Mouse (Mus musculus) stomach, embryonic 16.5 days (tissue): ENCODE results near the gene Luc7l3. TPM values are rescaled to one million over a fixed set of nuclear protein-coding genes. Genes with fewer than 3 reads are reported as not detected.

ENCODE experiments used
- ATAC-seq: fragments of 200-750 bp; cut with Nextera tagmentation; 2 replicates; pipeline ENCODE4 v1.8.0; 2017; ENCODE audit warnings: moderate number of reproducible peaks, moderate TSS enrichment; ENCODE audit not compliant: insufficient read depth, low FRiP score
- H3K27ac ChIP-seq: fragments of 300-500 bp; sonication (generic); 2 replicates; pipeline ENCODE4 v1.5.1; 2014; ENCODE audit warnings: low read length
- H3K27me3 ChIP-seq: fragments of 300-500 bp; sonication (generic); 2 replicates; pipeline ENCODE4 v1.6.1; 2014; ENCODE audit warnings: low read length, control low read depth, mixed read lengths; ENCODE audit not compliant: control insufficient read depth, insufficient read depth
- H3K36me3 ChIP-seq: fragments of 300-500 bp; sonication (generic); 2 replicates; pipeline ENCODE4 v1.6.1; 2014; ENCODE audit warnings: low read length; ENCODE audit not compliant: control insufficient read depth, insufficient read depth
- H3K4me1 ChIP-seq: fragments of 300-500 bp; sonication (generic); 2 replicates; pipeline ENCODE4 v1.6.1; 2014; ENCODE audit warnings: low read length, control low read depth, mixed read lengths; ENCODE audit not compliant: control insufficient read depth, insufficient read depth
- H3K4me2 ChIP-seq: fragments of 300-500 bp; sonication (generic); 2 replicates; pipeline ENCODE4 v1.6.1; 2014; ENCODE audit warnings: low read depth, low read length, mixed read lengths
- H3K4me3 ChIP-seq: fragments of 300-500 bp; sonication (generic); replicated peaks from 2 replicates; pipeline ENCODE4 v1.5.1; 2014; ENCODE audit warnings: mild to moderate bottlenecking, low read length
- H3K9ac ChIP-seq: fragments of 300-500 bp; sonication (generic); 2 replicates; pipeline ENCODE4 v1.6.1; 2014; ENCODE audit warnings: low read length
- H3K9me3 ChIP-seq: fragments of 300-500 bp; sonication (generic); replicated peaks from 2 replicates; pipeline ENCODE4 v1.6.1; 2016; ENCODE audit warnings: low read length, control low read depth; ENCODE audit not compliant: control insufficient read depth
- WGBS: fragments of 180-500 bp; shearing (Covaris S2); extraction: QIAGEN DNeasy Blood & Tissue Kit; methylation state at CpG from one replicate; pipeline ENCODE4 v1.1.7; 2014; 5-methylcytosine and 5-hydroxymethylcytosine counted together
- polyA plus RNA-seq: library from polyadenylated mRNA; unstranded; fragments of >200 nt; fragmentation: Nextera tagmentation; extraction: Ambion mirVana; gene quantifications from 2 replicates; pipeline ENCODE4 v1.2.1, GENCODE M21; 2015

The Luc7l3 gene
- polyA plus RNA-seq, 1 experiment from 2014 or later, result 112 TPM

- 25% methylated on average over 13 of the region's 13 CpGs for WGBS
Observed at GRCm38 (mm10) chr11:94342114-94342905, 20.5 kb upstream of the Luc7l3 start.

GRCm38 (mm10) chr11:94340948-94341933, 19.5 kb upstream of the Luc7l3 start:
- Histone ChIP-seq H3K9me3 (no peaks in the 10 kb centered on the region), H3K36me3 (peaks cover 11% of the 10 kb centered on the region; the same call in 1 of the 2 replicates), H3K9ac (0 out of 2 replicates have a peak overlapping the region, but pooled peaks have one; percentile 19), H3K4me2 (0 out of 2 replicates have a peak overlapping the region, but pooled peaks have one; percentile 33), H3K27ac (peak overlapping the region; percentile 76), H3K4me3 (no peak overlapping the region), H3K27me3 (no peaks in the 10 kb centered on the region), H3K4me1 (peaks cover 18% of the 10 kb centered on the region)
- ATAC-seq, result peak; percentile 54; the same call in 1 of the 2 replicates
- 53% methylated on average over 10 of the region's 10 CpGs for WGBS

More at GRCm38 (mm10) chr11:94342114-94342905, 20.5 kb upstream of the Luc7l3 start:
- Histone ChIP-seq H3K4me1 (peaks cover 28% of the 10 kb centered on the region), H3K9ac (peak overlapping the region; percentile 19; the same call in 1 of the 2 replicates), H3K4me2 (0 out of 2 replicates have a peak overlapping the region, but pooled peaks have one; percentile 33), H3K36me3 (peaks cover 11% of the 10 kb centered on the region; the same call in 1 of the 2 replicates), H3K9me3 (no peaks in the 10 kb centered on the region), H3K4me3 (no peak overlapping the region), H3K27me3 (no peaks in the 10 kb centered on the region), H3K27ac (peak overlapping the region; percentile 76)
- no peak for ATAC-seq

- no peak overlapping the region for H3K4me2 ChIP-seq
- H3K4me3 ChIP-seq, result no peak overlapping the region
- peaks cover 11% of the 10 kb centered on the region; the same call in 1 of the 2 replicates for H3K4me1 ChIP-seq
- 0 out of 2 replicates have a peak, but pooled peaks have one; percentile 64 for ATAC-seq
- no peak overlapping the region for H3K9ac ChIP-seq
- H3K9me3 ChIP-seq, result no peaks in the 10 kb centered on the region
- no peaks in the 10 kb centered on the region for H3K27me3 ChIP-seq
- H3K27ac ChIP-seq, result no peak overlapping the region
- peaks cover 16% of the 10 kb centered on the region; the same call in 1 of the 2 replicates for H3K36me3 ChIP-seq
- WGBS, result 56% methylated on average over 18 of the region's 18 CpGs
Observed at GRCm38 (mm10) chr11:94339732-94340585, 18.2 kb upstream of the Luc7l3 start.

GRCm38 (mm10) chr11:94338347-94338746, 16.6 kb upstream of the Luc7l3 start:
- WGBS, result 88% methylated on average over 2 of the region's 2 CpGs
- Histone ChIP-seq H3K27ac (no peak overlapping the region), H3K4me2 (no peak overlapping the region), H3K36me3 (peaks cover 22% of the 10 kb centered on the region; the same call in 1 of the 2 replicates), H3K4me3 (no peak overlapping the region), H3K9ac (no peak overlapping the region), H3K27me3 (no peaks in the 10 kb centered on the region), H3K9me3 (no peaks in the 10 kb centered on the region), H3K4me1 (peaks cover 11% of the 10 kb centered on the region; the same call in 1 of the 2 replicates)
- no peak for ATAC-seq

GRCm38 (mm10) chr11:94336551-94336950, 14.8 kb upstream of the Luc7l3 start:
- Histone ChIP-seq H3K9ac (no peak overlapping the region), H3K36me3 (peaks cover 22% of the 10 kb centered on the region; the same call in 1 of the 2 replicates)

GRCm38 (mm10) chr11:94334386-94334968, 12.7 kb upstream of the Luc7l3 start:
- Histone ChIP-seq H3K9ac (no peak overlapping the region), H3K27ac (no peak overlapping the region), H3K4me3 (no peak overlapping the region), H3K36me3 (peaks cover 16% of the 10 kb centered on the region; the same call in 1 of the 2 replicates), H3K9me3 (no peaks in the 10 kb centered on the region), H3K27me3 (no peaks in the 10 kb centered on the region), H3K4me2 (no peak overlapping the region), H3K4me1 (peaks cover 22% of the 10 kb centered on the region)
- no peak for ATAC-seq
- WGBS, result 80% methylated on average over 8 of the region's 8 CpGs

More at GRCm38 (mm10) chr11:94336551-94336950, 14.8 kb upstream of the Luc7l3 start:
- no peak overlapping the region for H3K27ac ChIP-seq
- H3K4me1 ChIP-seq, result peaks cover 16% of the 10 kb centered on the region
- ATAC-seq, result no peak
- H3K4me3 ChIP-seq, result no peak overlapping the region
- H3K27me3 ChIP-seq, result no peaks in the 10 kb centered on the region
- H3K4me2 ChIP-seq, result no peak overlapping the region
- H3K9me3 ChIP-seq, result no peaks in the 10 kb centered on the region

GRCm38 (mm10) chr11:94332726-94333125, 10.9 kb upstream of the Luc7l3 start:
- no peak for ATAC-seq
- no peak overlapping the region for H3K27ac ChIP-seq
- WGBS, result 69% methylated on average over 6 of the region's 6 CpGs
- no peak overlapping the region for H3K4me2 ChIP-seq
- no peaks in the 10 kb centered on the region for H3K27me3 ChIP-seq
- peaks cover 25% of the 10 kb centered on the region for H3K4me1 ChIP-seq
- H3K9me3 ChIP-seq, result no peaks in the 10 kb centered on the region
- H3K36me3 ChIP-seq, result peaks cover 11% of the 10 kb centered on the region; the same call in 1 of the 2 replicates
- no peak overlapping the region for H3K9ac ChIP-seq
- H3K4me3 ChIP-seq, result no peak overlapping the region

- 89% methylated on average over 3 of the region's 3 CpGs for WGBS
- Histone ChIP-seq H3K27me3 (no peaks in the 10 kb centered on the region), H3K27ac (peak overlapping the region; percentile 52), H3K4me2 (no peak overlapping the region), H3K9ac (peak overlapping the region; percentile 31; the same call in 1 of the 2 replicates), H3K9me3 (no peaks in the 10 kb centered on the region), H3K4me3 (no peak overlapping the region), H3K4me1 (peaks cover 33% of the 10 kb centered on the region), H3K36me3 (peaks cover 5% of the 10 kb centered on the region; the same call in 1 of the 2 replicates)
- no peak for ATAC-seq
Observed at GRCm38 (mm10) chr11:94330211-94330610, 8.4 kb upstream of the Luc7l3 start.
